Mouse (Mus musculus): ENCODE data around the gene Tcap. TPM values are rescaled to one million over a fixed set of nuclear protein-coding genes. Genes with fewer than 3 reads are reported as not detected.
A peak's percentile ranks its signal among the peaks of the same experiment; 100 is the strongest.

The Tcap gene
- polyA plus RNA-seq, 1 experiment, result 136 TPM

GRCm38 (mm10) chr11:98353651-98354211 is 29.9 kb upstream of the Tcap start:
- DNase-seq, result peak; percentile 47
- TF ChIP-seq CTCF (IDR thresholded peaks at IDR 0.05; ENCODE audit: insufficient read depth, low read length), result no peak
- no peak for TF ChIP-seq POLR2A (IDR thresholded peaks at IDR 0.05; ENCODE audit: borderline replicate concordance, extremely low read depth, low read depth, low read length)
- WGBS, result 32% methylated on average over 8 of the region's 8 CpGs

GRCm38 (mm10) chr11:98354445-98354844 is 29.2 kb upstream of the Tcap start:
- 76% methylated on average over 14 of the region's 14 CpGs for WGBS
- no peak for DNase-seq
- H3K4me3 ChIP-seq (replicated peaks; ENCODE audit: extremely low read depth, low read depth, low read length), result no peak overlapping the region
- peaks cover 12% of the 10 kb centered on the region for H3K4me1 ChIP-seq (ENCODE audit: control insufficient read depth, insufficient read depth, low read length)
- TF ChIP-seq POLR2A (IDR thresholded peaks at IDR 0.05; ENCODE audit: borderline replicate concordance, extremely low read depth, low read depth, low read length), result no peak
- no peak for TF ChIP-seq CTCF (IDR thresholded peaks at IDR 0.05; ENCODE audit: insufficient read depth, low read length)

More at GRCm38 (mm10) chr11:98353651-98354211, 29.9 kb upstream of the Tcap start:
- peaks cover 9% of the 10 kb centered on the region; the same call in 1 of the 2 replicates for H3K4me1 ChIP-seq (ENCODE audit: control insufficient read depth, insufficient read depth, low read length)
- no peak overlapping the region for H3K4me3 ChIP-seq (replicated peaks; ENCODE audit: extremely low read depth, low read depth, low read length)

- H3K4me1 ChIP-seq (ENCODE audit: control insufficient read depth, insufficient read depth, low read length), result peaks cover 14% of the 10 kb centered on the region
Measured at GRCm38 (mm10) chr11:98355732-98356299, 27.8 kb upstream of the Tcap start.

GRCm38 (mm10) chr11:98356625-98357394 is 26.8 kb upstream of the Tcap start:
- Histone ChIP-seq H3K4me1 (ENCODE audit: control insufficient read depth, insufficient read depth, low read length) (peaks cover 20% of the 10 kb centered on the region), H3K4me3 (replicated peaks; ENCODE audit: extremely low read depth, low read depth, low read length) (no peak overlapping the region)
- no peak for DNase-seq
- 41% methylated on average over 7 of the region's 7 CpGs for WGBS
- TF ChIP-seq CTCF (IDR thresholded peaks at IDR 0.05; ENCODE audit: insufficient read depth, low read length) (no peak), POLR2A (IDR thresholded peaks at IDR 0.05; ENCODE audit: borderline replicate concordance, extremely low read depth, low read depth, low read length) (no peak)

More at GRCm38 (mm10) chr11:98355732-98356299, 27.8 kb upstream of the Tcap start:
- WGBS, result 9% methylated on average over 6 of the region's 6 CpGs
- no peak overlapping the region for H3K4me3 ChIP-seq (replicated peaks; ENCODE audit: extremely low read depth, low read depth, low read length)
- TF ChIP-seq POLR2A (IDR thresholded peaks at IDR 0.05; ENCODE audit: borderline replicate concordance, extremely low read depth, low read depth, low read length), result no peak
- TF ChIP-seq CTCF (IDR thresholded peaks at IDR 0.05; ENCODE audit: insufficient read depth, low read length), result peak; percentile 50
- DNase-seq, result peak; percentile 49

- DNase-seq, result peak; percentile 24
- peaks cover 26% of the 10 kb centered on the region for H3K4me1 ChIP-seq (ENCODE audit: control insufficient read depth, insufficient read depth, low read length)
- H3K4me3 ChIP-seq (replicated peaks; ENCODE audit: extremely low read depth, low read depth, low read length), result peak overlapping the region; percentile 62
- TF ChIP-seq CTCF (IDR thresholded peaks at IDR 0.05; ENCODE audit: insufficient read depth, low read length) (no peak), POLR2A (IDR thresholded peaks at IDR 0.05; ENCODE audit: borderline replicate concordance, extremely low read depth, low read depth, low read length) (no peak)
- 9% methylated on average over 13 of the region's 13 CpGs for WGBS
Measured at GRCm38 (mm10) chr11:98357396-98358160, 26.0 kb upstream of the Tcap start.

GRCm38 (mm10) chr11:98358161-98359083 is 25.2 kb upstream of the Tcap start, which contains the start of gene Stard3:
Gene Stard3 (plus strand): TSS chr11:98358368.
- peak; percentile 86 for DNase-seq
- TF ChIP-seq CTCF (IDR thresholded peaks at IDR 0.05; ENCODE audit: insufficient read depth, low read length), result no peak
- peak; percentile 73 for TF ChIP-seq POLR2A (IDR thresholded peaks at IDR 0.05; ENCODE audit: borderline replicate concordance, extremely low read depth, low read depth, low read length)
- H3K4me1 ChIP-seq (ENCODE audit: control insufficient read depth, insufficient read depth, low read length), result peaks cover 26% of the 10 kb centered on the region
- under 1% methylated on average over 60 of the region's 60 CpGs for WGBS
- peak within 1 kb of the TSS; percentile 88 for H3K4me3 ChIP-seq (replicated peaks; ENCODE audit: extremely low read depth, low read depth, low read length)

- no peak for TF ChIP-seq POLR2A (IDR thresholded peaks at IDR 0.05; ENCODE audit: borderline replicate concordance, extremely low read depth, low read depth, low read length)
- TF ChIP-seq CTCF (IDR thresholded peaks at IDR 0.05; ENCODE audit: insufficient read depth, low read length), result no peak
Measured at GRCm38 (mm10) chr11:98360866-98361521, 22.6 kb upstream of the Tcap start.

GRCm38 (mm10) chr11:98363817-98364216 is 19.8 kb upstream of the Tcap start:
- DNase-seq, result no peak
- 61% methylated on average over 5 of the region's 5 CpGs for WGBS
- Histone ChIP-seq H3K4me1 (ENCODE audit: control insufficient read depth, insufficient read depth, low read length) (peaks cover 21% of the 10 kb centered on the region), H3K4me3 (replicated peaks; ENCODE audit: extremely low read depth, low read depth, low read length) (no peak overlapping the region)
- TF ChIP-seq POLR2A (IDR thresholded peaks at IDR 0.05; ENCODE audit: borderline replicate concordance, extremely low read depth, low read depth, low read length) (peak; percentile 33; the same call in 1 of the 2 replicates), CTCF (IDR thresholded peaks at IDR 0.05; ENCODE audit: insufficient read depth, low read length) (no peak)

More at GRCm38 (mm10) chr11:98360866-98361521, 22.6 kb upstream of the Tcap start:
- no peak for DNase-seq
- Histone ChIP-seq H3K4me3 (replicated peaks; ENCODE audit: extremely low read depth, low read depth, low read length) (no peak overlapping the region), H3K4me1 (ENCODE audit: control insufficient read depth, insufficient read depth, low read length) (peaks cover 24% of the 10 kb centered on the region)
- WGBS, result 60% methylated on average over 9 of the region's 9 CpGs
